Mouse (Mus musculus): ENCODE measurements at regions not wholly inside any gene's neighbourhood (a gene's known extent, or its start where the extent isn't known, plus 50 kb on each side); places are given as distances from the start of the nearest gene placed in this dataset.

DNA sequence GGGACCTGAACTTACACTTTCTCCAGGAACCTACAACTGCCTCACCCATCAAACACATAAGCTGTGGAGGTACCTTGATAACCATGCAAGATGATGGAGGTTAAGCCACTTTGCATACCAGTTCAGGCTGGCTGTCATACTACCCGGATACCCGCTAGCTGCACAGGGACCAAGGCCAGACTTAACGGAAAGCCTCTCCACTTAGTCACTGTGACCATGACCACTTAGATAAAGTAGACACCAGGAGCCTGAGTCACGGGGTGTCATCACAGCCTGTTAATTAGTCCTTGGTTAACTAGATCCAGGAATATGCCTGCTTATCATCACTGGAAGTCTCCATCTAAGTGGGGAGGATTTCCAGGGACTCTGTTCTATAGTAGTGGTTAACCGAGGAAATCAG lies 124.7 kb downstream of the Aipl1 start:
- Histone ChIP-seq H3K9me3 (no peaks in the 10 kb centered on the region), H3K36me3 (no peaks in the 10 kb centered on the region), H3K27me3 (no peaks in the 10 kb centered on the region), H3K27ac (no peak overlapping the region), H3K4me1 (replicated peaks) (peaks cover 8% of the 10 kb centered on the region; the same call in 1 of the 2 replicates), H3K4me2 (no peak overlapping the region), H3K4me3 (no peak overlapping the region), H3K9ac (no peak overlapping the region)
- 94% methylated on average over 5 of the region's 5 CpGs for WGBS
- no peak for ATAC-seq (ENCODE audit: low FRiP score)

DNA sequence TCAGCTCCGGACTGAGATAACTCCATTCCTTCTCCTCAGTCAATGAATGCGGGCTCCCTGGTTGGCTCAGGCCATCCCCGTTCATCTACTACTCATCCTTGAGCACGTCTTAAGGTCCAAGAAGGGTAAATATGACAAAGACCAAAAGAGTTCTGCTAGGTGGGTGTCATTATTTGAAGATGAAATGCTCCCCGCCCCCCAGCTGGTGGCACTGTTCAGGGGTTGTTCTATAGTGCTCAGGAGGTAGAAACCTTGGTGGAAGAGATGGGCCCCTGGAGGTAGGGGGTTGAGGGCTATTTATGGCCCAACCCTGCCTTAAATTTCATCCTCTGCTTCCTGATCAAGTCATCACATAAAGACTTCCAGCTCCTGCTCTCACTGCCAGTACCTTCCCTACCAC lies 126.0 kb downstream of the Aipl1 start:
- WGBS = 89% methylated on average over 5 of the region's 5 CpGs
- Histone ChIP-seq H3K27ac (no peak overlapping the region), H3K4me1 (replicated peaks) (peaks cover 8% of the 10 kb centered on the region; the same call in 1 of the 2 replicates), H3K4me3 (no peak overlapping the region), H3K4me2 (no peak overlapping the region), H3K9ac (no peak overlapping the region), H3K9me3 (no peaks in the 10 kb centered on the region), H3K27me3 (no peaks in the 10 kb centered on the region), H3K36me3 (no peaks in the 10 kb centered on the region)
- no peak for ATAC-seq (ENCODE audit: low FRiP score)

DNA sequence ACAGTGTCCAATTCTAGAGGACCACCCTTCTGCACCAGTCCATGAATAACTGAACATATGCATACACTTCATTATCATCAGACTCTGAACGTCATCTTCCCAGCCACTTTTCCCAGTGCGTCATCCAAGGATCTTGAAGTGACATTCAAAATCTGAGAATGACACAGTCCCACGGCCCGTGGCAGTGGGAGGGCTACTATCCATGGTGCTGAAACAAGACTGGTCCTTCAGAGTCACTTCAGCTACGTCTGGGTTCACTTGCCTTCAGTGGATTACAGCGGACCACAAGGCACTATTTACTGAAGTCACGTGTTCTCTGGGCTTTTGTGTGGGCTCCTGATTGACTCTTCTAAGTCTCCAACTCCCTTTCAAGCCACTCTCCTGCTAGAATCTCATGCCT lies 128.7 kb downstream of the Aipl1 start:
- H3K9ac ChIP-seq = no peak overlapping the region
- no peak overlapping the region for H3K4me2 ChIP-seq
- no peak overlapping the region for H3K4me3 ChIP-seq
- H3K27me3 ChIP-seq = no peaks in the 10 kb centered on the region
- no peak overlapping the region for H3K27ac ChIP-seq
- H3K9me3 ChIP-seq = no peaks in the 10 kb centered on the region
- ATAC-seq (ENCODE audit: low FRiP score) = no peak
- no peaks in the 10 kb centered on the region for H3K4me1 ChIP-seq (replicated peaks)
- no peaks in the 10 kb centered on the region for H3K36me3 ChIP-seq
- WGBS = 34% methylated on average over 7 of the region's 7 CpGs

DNA sequence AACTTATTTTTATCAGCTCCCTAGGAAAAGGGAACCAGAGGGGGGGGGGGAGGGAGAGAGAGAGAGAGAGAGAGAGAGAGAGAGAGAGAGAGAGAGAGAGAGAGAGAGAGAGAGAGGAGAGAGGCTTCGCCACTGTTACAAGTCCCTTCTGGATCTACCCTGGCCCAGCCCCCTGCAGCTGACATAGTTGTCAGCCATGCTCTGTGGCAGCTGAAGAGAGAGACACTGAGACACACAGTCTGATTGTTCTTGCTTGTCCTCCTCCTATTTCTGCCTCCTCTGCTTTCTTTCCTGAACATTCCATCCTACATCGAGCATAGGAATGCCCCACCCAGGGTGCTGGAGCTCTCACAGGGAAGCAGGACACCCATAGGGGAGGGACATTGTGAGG lies 134.3 kb downstream of the Aipl1 start:
- no peak overlapping the region for H3K27ac ChIP-seq
- no peak overlapping the region for H3K9ac ChIP-seq
- no peaks in the 10 kb centered on the region for H3K27me3 ChIP-seq
- ATAC-seq (ENCODE audit: low FRiP score) = no peak; the same call in 1 of the 2 replicates
- no peak overlapping the region for H3K4me3 ChIP-seq
- H3K9me3 ChIP-seq = no peaks in the 10 kb centered on the region
- WGBS = 35% methylated on average over 2 of the region's 2 CpGs
- no peaks in the 10 kb centered on the region for H3K36me3 ChIP-seq
- no peak overlapping the region for H3K4me2 ChIP-seq
- peaks cover 6% of the 10 kb centered on the region for H3K4me1 ChIP-seq (replicated peaks)

DNA sequence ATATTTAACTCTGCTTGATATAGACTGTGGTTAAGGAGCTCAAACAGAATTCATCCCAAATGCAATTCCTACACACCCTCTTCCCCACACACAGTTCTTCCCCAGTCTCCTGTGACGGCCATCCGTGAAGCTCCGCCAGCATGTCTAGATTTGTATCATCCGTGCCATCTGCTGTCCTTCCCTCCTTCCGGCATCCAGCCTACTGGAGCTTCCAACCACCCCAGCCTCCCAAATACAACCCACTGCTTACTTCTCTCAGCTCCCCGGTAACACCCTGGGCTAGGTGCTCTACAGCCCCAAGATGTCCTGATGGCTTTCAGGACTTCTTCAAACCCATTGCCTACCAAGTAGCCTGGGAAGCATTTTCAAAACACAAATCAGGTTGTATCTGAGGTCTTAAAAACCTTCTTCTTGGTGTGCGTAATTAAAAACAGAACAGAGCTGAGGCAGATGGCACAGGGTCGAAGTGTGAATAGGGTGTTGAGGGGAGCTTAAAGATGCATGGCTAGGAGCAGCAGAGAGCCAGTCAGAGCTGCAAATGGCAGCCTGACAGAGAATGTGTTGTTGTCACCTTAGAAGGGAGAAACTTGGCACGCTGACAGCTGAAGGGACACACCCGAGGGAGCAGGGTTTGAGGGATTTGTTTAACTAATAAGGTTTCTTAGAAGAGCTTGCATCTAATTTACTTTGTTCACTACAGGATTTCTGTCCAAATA lies 134.8 kb downstream of the Aipl1 start:
- Histone ChIP-seq H3K27me3 (no peaks in the 10 kb centered on the region), H3K4me1 (replicated peaks) (peaks cover 6% of the 10 kb centered on the region), H3K4me2 (no peak overlapping the region), H3K27ac (no peak overlapping the region), H3K36me3 (no peaks in the 10 kb centered on the region), H3K9ac (no peak overlapping the region), H3K9me3 (no peaks in the 10 kb centered on the region), H3K4me3 (no peak overlapping the region)
- ATAC-seq (ENCODE audit: low FRiP score) = no peak
- 59% methylated on average over 10 of the region's 10 CpGs for WGBS

DNA sequence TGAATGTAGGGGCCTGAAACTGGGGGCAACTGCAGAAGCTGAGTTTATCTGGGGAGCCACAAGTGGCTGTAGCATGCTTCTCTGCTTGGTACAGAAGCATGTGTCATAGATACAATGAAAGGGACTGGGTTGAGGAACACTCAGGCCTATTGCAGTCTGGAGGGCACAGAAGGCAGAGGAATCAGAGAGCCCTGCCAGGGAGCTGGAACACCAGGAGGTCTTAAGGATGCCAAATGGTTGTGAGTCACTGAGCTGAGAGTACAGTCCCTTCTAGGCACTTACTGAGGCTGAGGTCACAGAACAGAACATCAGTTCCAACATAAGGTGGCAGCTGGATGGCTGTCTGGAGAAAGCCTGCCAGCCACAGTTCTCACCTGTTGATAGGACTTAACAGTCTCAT lies 136.5 kb downstream of the Aipl1 start:
- Histone ChIP-seq H3K36me3 (no peaks in the 10 kb centered on the region), H3K27me3 (no peaks in the 10 kb centered on the region), H3K9me3 (no peaks in the 10 kb centered on the region), H3K4me3 (no peak overlapping the region), H3K4me2 (no peak overlapping the region), H3K27ac (no peak overlapping the region), H3K9ac (no peak overlapping the region), H3K4me1 (replicated peaks) (peaks cover 6% of the 10 kb centered on the region)
- no peak for ATAC-seq (ENCODE audit: low FRiP score)

DNA sequence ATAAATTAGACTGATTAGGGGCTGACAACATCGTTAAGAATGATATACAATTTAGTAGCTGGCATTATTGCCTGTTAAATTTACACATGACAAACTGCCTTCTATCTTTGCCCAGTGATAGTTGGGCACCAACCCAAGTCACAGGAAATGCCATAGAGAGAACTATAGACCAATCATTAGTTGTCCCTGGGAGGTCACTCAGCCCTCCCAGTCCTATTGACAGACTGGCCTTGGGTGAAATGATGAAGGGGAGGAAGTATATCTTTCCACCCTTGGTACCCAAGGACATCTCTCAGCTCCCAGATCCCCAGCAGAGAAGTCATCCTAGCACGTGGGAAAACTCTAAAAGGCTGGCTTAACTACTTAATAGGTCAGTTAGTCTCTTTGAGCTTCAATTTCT lies 139.8 kb downstream of the Aipl1 start:
- H3K4me1 ChIP-seq (replicated peaks) = peaks cover 4% of the 10 kb centered on the region; the same call in 1 of the 2 replicates
- no peak overlapping the region for H3K27ac ChIP-seq
- H3K4me3 ChIP-seq = no peak overlapping the region
- 66% methylated on average over 2 of the region's 2 CpGs for WGBS
- no peak for ATAC-seq (ENCODE audit: low FRiP score)
- no peaks in the 10 kb centered on the region for H3K9me3 ChIP-seq
- H3K9ac ChIP-seq = no peak overlapping the region
- no peaks in the 10 kb centered on the region for H3K36me3 ChIP-seq
- H3K4me2 ChIP-seq = no peak overlapping the region
- H3K27me3 ChIP-seq = no peaks in the 10 kb centered on the region

DNA sequence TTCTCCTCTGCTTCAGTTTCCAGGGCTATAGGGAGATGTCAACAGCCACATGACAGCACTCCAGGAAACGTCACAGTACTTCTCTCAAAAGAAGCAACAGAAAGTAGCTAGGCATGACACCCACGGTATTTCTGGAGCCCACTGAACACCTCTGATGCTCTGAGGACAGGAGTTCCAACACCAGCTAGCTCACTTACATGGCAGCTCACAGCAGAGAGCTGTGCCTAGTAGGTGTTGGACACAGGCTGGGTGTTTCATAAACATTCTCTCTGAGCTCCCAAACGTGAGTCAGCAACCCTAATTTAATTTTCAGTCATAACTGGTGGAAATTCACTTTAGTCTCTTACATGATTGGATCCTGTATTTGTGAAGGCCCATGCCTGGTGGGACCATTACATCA lies 140.2 kb downstream of the Aipl1 start:
- Histone ChIP-seq H3K36me3 (no peaks in the 10 kb centered on the region), H3K4me3 (no peak overlapping the region), H3K9me3 (no peaks in the 10 kb centered on the region), H3K27ac (no peak overlapping the region), H3K9ac (no peak overlapping the region), H3K27me3 (no peaks in the 10 kb centered on the region), H3K4me1 (replicated peaks) (no peaks in the 10 kb centered on the region), H3K4me2 (no peak overlapping the region)
- WGBS = 64% methylated on average over 3 of the region's 3 CpGs
- no peak for ATAC-seq (ENCODE audit: low FRiP score)

DNA sequence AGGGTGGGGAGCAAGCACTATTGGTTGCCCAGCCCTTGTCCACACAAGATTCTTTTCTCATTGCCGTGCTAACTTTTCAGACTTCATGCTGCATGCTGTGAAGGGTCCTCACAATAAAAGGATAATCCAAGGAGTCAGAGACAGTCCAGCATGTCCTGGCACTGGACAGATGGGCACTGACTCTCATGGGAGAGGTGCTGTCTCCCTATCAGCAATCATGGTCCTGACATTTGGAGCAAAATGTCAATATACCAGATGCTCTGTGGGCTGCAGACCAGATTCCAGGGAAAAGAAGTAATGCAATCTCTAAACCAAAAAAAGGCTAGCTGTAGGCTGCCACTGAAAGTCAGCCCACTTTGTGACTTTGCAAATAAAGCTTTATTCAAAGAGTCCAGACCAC lies 141.5 kb downstream of the Wscd1 start:
- peaks cover 5% of the 10 kb centered on the region; the same call in 1 of the 2 replicates for H3K27me3 ChIP-seq
- 71% methylated on average over 1 of the region's 1 CpGs for WGBS
- H3K9ac ChIP-seq = no peak overlapping the region
- H3K4me2 ChIP-seq = no peak overlapping the region
- H3K36me3 ChIP-seq = no peaks in the 10 kb centered on the region
- no peak for ATAC-seq (ENCODE audit: low FRiP score)
- H3K4me1 ChIP-seq (replicated peaks) = peaks cover 12% of the 10 kb centered on the region; the same call in 1 of the 2 replicates
- H3K9me3 ChIP-seq = no peaks in the 10 kb centered on the region
- H3K4me3 ChIP-seq = no peak overlapping the region
- no peak overlapping the region for H3K27ac ChIP-seq

DNA sequence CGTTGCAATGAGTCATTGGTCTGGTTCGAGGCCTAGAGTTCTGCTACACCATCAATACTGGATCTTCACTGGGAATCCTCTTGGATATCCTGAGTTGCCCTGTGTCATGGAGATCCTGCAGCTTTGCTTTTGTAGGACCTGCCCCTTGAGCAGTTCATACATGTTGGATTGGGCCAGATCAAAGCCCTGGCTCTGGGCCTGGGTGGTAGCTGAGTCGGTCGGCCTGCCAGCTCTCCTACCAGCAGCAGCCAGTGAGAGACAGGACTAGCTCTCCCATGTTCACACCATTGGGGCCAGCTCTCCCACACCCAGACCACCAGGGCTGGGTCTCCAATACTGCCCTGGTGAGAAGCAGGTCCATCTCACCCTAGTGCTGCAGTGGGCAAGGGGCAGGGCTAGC lies 139.4 kb downstream of the Wscd1 start:
- Histone ChIP-seq H3K4me2 (no peak overlapping the region), H3K4me1 (replicated peaks) (peaks cover 12% of the 10 kb centered on the region; the same call in 1 of the 2 replicates), H3K9me3 (no peaks in the 10 kb centered on the region), H3K4me3 (no peak overlapping the region), H3K27me3 (peaks cover 5% of the 10 kb centered on the region; the same call in 1 of the 2 replicates), H3K9ac (no peak overlapping the region), H3K27ac (no peak overlapping the region), H3K36me3 (no peaks in the 10 kb centered on the region)
- no peak for ATAC-seq (ENCODE audit: low FRiP score)
- WGBS = 88% methylated on average over 4 of the region's 4 CpGs

DNA sequence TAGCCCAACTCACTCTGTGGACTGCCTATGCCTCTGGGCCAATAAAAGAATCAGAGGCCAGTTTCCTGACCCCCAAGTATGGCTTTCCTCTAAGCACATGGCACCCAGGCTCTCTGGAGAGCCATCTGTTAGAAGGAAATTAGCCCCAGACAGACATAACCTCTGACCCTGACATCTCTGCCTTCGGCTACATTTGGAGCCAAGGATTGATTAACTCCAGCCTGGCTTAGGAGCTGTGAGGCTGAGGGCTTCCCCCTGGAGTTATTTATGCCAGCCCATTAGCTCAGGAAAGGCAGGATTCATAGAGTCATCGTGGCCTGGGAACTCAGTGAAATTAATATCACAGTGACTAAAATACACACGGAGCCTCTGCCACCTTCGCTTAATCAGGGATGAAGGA lies 137.5 kb downstream of the Wscd1 start:
- ATAC-seq (ENCODE audit: low FRiP score) = no peak

DNA sequence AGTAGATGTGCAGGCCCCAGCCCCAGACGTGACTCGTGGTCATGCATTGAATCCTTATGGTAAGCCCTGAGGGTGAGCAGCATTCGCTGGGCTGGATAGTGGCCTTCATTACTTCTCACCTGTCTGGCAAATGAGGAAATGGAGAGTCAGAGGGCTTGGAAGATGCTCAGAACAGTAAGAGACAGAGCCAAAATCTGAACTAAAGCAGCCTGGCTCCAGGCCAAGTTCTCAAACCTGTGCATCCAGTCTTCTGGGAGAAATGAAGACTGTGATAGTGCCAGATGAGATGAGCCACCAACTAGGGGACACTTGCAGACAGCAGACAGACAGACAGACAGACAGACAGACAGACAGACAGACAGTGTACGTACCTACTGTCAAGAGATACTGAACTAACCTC lies 137.1 kb downstream of the Wscd1 start:
- Histone ChIP-seq H3K9ac (no peak overlapping the region), H3K9me3 (no peaks in the 10 kb centered on the region), H3K36me3 (no peaks in the 10 kb centered on the region), H3K4me3 (no peak overlapping the region), H3K27ac (no peak overlapping the region), H3K4me2 (no peak overlapping the region), H3K27me3 (peaks cover 5% of the 10 kb centered on the region; the same call in 1 of the 2 replicates), H3K4me1 (replicated peaks) (peaks cover 12% of the 10 kb centered on the region; the same call in 1 of the 2 replicates)
- ATAC-seq (ENCODE audit: low FRiP score) = no peak
- 72% methylated on average over 4 of the region's 4 CpGs for WGBS

More for the DNA sequence above, 137.5 kb downstream of the Wscd1 start:
- Histone ChIP-seq H3K36me3 (no peaks in the 10 kb centered on the region), H3K4me2 (no peak overlapping the region), H3K27me3 (peaks cover 5% of the 10 kb centered on the region; the same call in 1 of the 2 replicates), H3K9me3 (no peaks in the 10 kb centered on the region), H3K27ac (no peak overlapping the region), H3K9ac (no peak overlapping the region), H3K4me3 (no peak overlapping the region), H3K4me1 (replicated peaks) (peaks cover 12% of the 10 kb centered on the region; the same call in 1 of the 2 replicates)
- 43% methylated on average over 4 of the region's 4 CpGs for WGBS

DNA sequence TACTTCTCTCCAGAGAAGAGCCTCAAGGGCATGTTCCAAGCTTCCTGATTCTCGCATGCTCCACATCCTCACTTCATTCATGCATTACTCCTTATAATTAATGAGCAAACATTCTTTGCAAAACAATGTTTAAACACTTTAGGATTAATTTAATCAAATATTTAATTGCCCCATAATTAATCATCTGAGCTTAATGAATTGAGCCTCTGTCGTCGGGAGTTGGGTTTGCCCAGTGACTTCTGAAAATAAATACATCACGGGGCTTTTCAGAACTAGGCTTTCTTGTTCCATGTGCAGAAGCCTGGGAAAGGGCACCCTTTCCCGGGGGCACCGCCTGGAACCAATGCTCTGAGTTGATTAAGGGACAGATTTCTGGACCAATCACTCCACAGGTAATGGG lies 135.1 kb downstream of the Wscd1 start:
- Histone ChIP-seq H3K4me1 (replicated peaks) (peaks cover 12% of the 10 kb centered on the region; the same call in 1 of the 2 replicates), H3K9me3 (no peaks in the 10 kb centered on the region), H3K27me3 (peaks cover 5% of the 10 kb centered on the region; the same call in 1 of the 2 replicates), H3K9ac (no peak overlapping the region), H3K4me3 (no peak overlapping the region), H3K4me2 (no peak overlapping the region), H3K27ac (no peak overlapping the region), H3K36me3 (no peaks in the 10 kb centered on the region)
- WGBS = 64% methylated on average over 6 of the region's 6 CpGs
- ATAC-seq (ENCODE audit: low FRiP score) = no peak

All from hindbrain, embryonic 13.5 days (tissue).